Mouse (Mus musculus) c-Kit-positive CD71-positive TER-119-negative erythroid progenitor cells, embryonic 14.5 days (primary cell): ENCODE results near the gene Cul4b.
"Not testable (repeated sequence)": the region's sequence is repeated elsewhere in the genome, so short reads cannot be mapped to it uniquely, and the experiment has no call there.

Source experiments
- DNase-seq: peaks from one replicate; pipeline ENCODE4 v3.0.0-alpha.2; 2013; ENCODE audit warnings: low read depth

The Cul4b gene

DNA sequence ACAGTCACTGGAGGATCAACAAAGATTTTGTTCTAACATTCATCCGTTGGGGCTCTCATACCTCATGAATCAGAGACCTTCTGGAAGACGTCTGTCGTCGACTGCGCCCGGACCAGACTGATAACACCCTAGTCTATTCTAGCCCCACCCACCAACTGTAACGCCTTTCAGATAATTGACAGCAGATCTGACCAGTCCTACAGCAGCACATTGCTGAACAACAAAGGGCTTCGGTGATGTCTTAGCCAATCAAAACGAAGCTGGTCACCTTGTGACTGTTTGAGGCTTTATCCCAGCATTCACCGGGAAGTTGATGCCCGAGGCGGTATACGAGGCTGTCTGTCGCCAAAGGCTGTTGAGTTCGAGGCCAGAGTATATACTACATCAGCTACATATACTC lies at the start of gene Cul4b:
TSS of gene Cul4b (minus strand) at position 119 of the 400 bp plus-strand sequence.
- DNase-seq: peak; percentile 70

- no peak for DNase-seq
Observed at GRCm38 (mm10) chrX:38600995-38601369, 25.0 kb upstream of the Cul4b start.

GRCm38 (mm10) chrX:38600177-38600994 lies 24.4 kb upstream of the Cul4b start, which contains the start of gene Mcts1:
TSS of gene Mcts1 (plus strand) at chrX:38600578.
- DNase-seq: no peak

DNA sequence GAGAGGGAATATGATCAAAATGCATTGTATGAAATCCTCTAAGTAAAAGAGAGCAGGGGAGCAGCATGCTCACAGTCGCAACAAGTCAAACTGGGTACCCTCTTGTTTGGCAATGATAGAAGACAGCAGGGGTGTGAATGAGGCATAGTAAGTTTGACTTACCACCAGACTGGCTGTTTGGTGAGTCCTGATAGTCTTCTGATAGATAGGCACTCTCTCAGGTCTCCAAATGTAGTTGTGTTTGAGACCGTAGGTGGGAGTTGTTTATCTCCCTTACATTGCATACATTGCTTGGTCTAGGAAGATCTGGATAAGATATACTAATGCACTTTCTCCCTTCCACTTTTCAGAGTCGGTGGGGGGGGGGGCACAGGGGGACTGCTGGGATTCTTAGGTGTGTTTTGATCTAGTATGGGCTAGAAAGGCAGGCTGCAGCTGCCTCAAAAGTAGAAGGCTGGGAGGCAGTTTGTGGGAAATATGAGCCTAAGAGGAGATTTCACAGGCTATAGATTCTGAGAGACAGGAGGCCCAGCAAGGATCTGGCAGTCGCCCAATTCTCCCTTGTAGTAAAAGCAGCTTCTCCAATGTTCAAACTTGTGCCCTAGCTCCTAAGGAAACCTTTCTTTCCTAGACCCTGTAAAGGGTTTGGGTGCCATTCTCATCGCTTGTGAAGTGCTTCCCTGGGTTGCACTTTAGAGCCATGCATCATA lies 17.3 kb upstream of the Cul4b start:
- DNase-seq: no peak

- no peak for DNase-seq
Observed at GRCm38 (mm10) chrX:38591749-38592148, 15.8 kb upstream of the Cul4b start.

GRCm38 (mm10) chrX:38589827-38590226 lies 13.8 kb upstream of the Cul4b start:
- DNase-seq: no peak

DNA sequence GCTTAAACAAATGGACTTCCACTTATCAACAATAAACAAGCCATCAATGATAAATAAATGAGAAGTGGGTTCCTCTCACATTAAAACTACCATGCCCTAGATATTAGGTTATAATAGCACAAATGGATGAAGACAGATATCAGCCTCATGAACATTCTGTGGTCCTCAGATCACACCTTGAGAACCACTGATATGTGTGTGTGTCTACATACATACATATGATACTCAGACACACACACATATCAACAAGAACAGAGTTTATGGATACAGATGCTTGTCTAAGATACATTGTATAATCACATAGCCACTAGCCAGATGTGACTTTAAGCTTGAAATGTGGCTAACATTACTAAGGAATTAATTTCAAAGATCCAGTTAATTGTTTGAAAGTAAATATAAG lies 7.3 kb upstream of the Cul4b start:
- no peak for DNase-seq

DNA sequence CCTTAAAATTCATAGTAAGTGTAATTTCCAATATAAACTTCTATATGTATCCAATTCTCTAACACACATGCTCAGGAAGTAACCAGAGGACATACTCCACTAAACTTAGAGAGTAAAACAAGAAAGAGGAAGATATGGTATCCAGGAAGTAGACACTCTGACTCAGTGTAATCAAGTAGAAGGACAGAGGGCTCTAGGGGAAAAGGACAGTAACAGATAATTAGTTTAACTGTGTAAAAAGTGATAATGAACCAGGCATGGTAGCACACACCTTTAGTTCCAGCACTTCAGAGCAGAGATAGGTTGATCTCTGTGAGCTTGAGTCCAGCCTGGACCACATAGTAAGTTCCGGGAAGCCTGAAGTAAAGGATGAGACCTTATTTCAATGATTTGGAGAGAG lies 5.1 kb upstream of the Cul4b start:
- no peak for DNase-seq

DNA sequence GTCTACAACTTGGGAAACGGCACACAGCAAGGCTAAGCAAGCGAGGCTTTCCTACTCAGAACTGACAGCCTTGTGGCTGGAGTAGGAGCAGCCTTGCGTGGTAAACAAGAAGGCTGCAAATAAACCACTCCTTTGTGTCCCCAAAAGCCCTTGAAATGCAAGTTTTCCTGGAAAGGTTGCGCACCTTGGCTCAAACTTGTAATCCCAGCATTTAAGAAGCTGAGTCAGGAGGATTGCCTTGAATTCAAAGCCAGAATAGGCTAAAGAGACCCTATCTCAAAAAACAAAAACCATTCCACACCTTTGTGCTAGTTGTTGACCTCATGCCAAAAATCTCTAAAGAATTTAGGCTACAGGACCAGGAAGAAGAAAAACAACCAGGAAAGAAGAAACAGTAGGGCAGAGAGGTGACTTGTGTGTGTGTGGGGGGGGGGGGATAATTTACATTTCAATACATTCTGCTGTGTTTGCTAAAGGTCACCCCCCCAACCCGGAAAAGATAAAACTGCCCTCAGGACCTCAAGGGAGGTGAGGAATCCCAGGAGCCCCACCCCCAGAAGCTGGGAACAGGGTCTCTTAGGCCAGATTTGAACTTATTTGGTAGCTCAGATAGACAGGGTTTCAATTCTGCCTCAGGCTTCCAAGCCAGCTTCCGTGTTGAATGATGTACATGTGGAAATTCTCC lies 9.3 kb downstream of the Cul4b start:
- no peak for DNase-seq

GRCm38 (mm10) chrX:38565176-38565542 lies 10.8 kb downstream of the Cul4b start:
- no peak for DNase-seq

DNA sequence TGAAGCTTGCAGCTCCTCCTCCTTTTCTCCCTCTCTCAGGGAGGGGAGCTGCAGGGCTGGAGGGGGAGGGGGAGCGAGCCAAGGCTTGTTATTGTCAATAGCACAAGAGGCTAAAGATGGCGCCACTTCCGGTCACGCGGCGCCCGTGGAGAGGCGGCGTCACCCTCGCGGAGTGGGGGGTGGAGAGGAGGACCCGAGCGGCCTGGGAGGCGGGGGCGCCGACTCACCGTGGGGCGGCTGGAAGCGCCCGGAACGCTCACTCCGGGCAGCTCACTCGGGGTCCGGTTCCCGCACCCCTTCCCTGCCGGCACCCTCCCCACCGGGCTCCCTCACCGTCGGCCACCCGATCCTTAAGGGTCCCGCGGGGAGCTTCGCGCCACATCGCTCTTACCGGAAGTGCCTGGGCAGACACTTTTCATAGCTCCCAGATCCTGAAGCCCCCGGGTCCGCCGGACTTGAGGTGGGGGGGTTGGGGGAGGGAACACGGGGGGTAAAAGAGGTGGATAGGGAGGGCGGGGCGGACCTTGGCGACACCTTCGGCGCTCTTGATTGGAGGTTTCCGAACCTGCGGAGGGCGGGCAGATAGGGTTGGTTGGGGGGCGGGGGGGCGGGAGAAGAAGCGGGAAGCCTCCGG lies 11.3 kb downstream of the Cul4b start:
- peak; percentile 53 for DNase-seq

- no peak for DNase-seq
Observed at GRCm38 (mm10) chrX:38563941-38564541, 12.0 kb downstream of the Cul4b start.

- no peak for DNase-seq
Observed at GRCm38 (mm10) chrX:38553255-38553654, 22.7 kb downstream of the Cul4b start.

GRCm38 (mm10) chrX:38514556-38514955 lies 61.4 kb downstream of the Cul4b start:
- peak; percentile 31 for DNase-seq

DNA sequence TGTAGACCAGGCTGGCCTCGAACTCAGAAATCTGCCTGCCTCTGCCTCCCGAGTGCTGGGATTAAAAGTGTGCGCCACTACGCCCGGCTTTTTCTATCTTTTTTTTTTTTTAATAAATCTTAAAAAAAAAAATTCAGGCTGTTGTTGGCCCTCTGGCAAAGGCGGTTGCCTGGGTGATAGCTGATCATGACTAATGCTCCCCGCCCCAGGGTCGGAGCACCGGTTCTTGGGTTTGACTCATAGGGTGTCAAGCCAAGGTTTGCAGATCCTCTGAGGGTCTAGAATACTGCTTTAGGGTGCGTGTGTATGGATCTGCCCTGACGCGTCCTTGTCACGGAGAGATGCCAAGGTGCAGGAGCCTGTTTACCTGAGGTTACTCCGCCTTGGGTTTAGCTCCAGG lies 71.2 kb downstream of the Cul4b start:
- no peak for DNase-seq

DNA sequence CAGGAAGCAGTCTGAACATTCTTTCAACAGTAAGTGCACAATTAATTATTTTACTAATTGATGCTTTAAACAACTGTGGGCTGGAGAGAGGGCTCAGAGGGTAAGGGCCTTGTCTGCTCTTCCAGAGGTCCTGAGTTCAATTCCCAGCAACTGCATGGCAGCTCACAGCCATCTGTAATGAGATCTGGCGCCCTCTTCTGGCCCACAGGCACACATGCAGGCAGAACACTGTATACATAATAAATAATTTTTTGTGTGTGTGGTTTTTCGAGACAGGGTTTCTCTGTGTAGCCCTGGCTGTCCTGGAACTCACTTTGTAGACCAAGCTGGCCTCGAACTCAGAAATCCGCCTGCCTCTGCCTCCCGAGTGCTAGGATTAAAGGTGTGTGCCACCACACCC lies 73.8 kb downstream of the Cul4b start:
- not testable (repeated sequence) for DNase-seq

DNA sequence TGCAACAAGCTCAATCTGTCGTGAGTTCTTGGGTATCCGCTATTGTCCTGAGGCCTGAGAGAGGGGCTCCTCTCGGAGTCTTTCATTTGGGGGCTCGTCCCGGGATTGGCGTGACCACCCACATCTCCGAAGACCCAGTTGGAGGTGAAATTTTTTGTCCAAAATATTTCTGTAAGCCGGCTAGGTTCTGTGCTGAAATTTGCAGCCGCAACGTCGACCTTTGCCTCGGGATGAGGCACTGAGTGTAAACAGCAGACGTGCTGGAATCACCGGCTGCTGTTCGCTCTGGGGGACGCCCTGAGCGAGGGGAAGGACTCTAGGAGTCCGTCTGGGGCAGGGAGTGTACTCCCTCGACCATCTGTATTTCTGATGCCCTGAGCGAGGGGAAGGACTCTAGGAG lies 90.5 kb downstream of the Cul4b start:
- not testable (repeated sequence) for DNase-seq
